Comparison of ENCODE assay signal across 14 mouse cellular contexts in the genomic region with DNA sequence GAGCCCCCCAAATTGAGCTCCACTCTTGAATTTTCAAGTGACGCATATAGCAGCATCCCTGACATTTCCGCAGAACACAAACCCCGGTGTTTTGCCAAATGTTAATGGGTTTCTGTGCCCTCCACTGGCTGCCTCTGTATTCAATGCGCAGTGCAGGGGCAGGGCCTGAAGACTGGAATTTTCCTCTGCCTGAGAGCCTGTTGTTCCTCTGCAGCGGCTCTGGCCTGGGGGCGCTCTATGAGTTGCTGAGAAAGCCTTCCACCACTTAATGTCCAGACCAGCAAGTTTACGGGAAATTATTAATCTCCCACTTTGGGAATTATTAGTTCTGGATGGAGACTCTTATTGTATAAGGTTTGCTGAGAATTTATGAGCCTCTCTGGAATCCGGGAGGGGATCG. TPM values are rescaled to one million over a fixed set of nuclear protein-coding genes. Genes with fewer than 3 reads are reported as not detected.
A peak's percentile ranks its signal among the peaks of the same experiment; 100 is the strongest.
DNase-seq lines count a peak whose midpoint lies in the region; ATAC-seq and TF ChIP-seq lines count a peak whose summit lies in the region.
"Had no signal": no experiment of that assay in that cellular context is flagged by ENCODE, and none has a peak within 500 bp of the region (broad histone marks: within the 10 kb centered on the region; RNA-seq: fewer than 3 reads in every experiment).

No protein-coding gene starts in this region.

- H3K4me2 ChIP-seq in liver, postnatal 0 days (ENCODE audit: low read depth, low read length): no peak overlapping the region
- no peak overlapping the region for H3K4me2 ChIP-seq in liver, embryonic 12.5 days
- H3K4me2 ChIP-seq in intestine, embryonic 14.5 days (ENCODE audit: low read length): no peak overlapping the region
- H3K4me2 ChIP-seq in neural tube, embryonic 15.5 days: no peak overlapping the region
- H3K4me2 ChIP-seq: hindbrain, embryonic 13.5 days; neural tube, embryonic 12.5 days had no signal

- DNase-seq in embryo, embryonic 10 days (ENCODE audit: low spot score): peak; percentile 26
- DNase-seq in embryo, embryonic 9.5 days (ENCODE audit: extremely low spot score): no peak
- no peak for DNase-seq in liver, postnatal 0 days
- DNase-seq in intestine, embryonic 14.5 days (ENCODE audit: low spot score): no peak
- DNase-seq in thymus, postnatal 10 days (ENCODE audit: low spot score in 2 of 2): no peak
- no peak for DNase-seq in cerebellum, adult 11 months
- DNase-seq: adrenal gland, postnatal 10 days; cerebellum, adult 8-10 months had no signal

- no peak for TF ChIP-seq EP300 in liver, postnatal 0 days (IDR thresholded peaks at IDR 0.05; ENCODE audit: low read depth)

- ATAC-seq in liver, postnatal 0 days: no peak
- ATAC-seq in liver, embryonic 12.5 days: no peak
- 0 out of 2 replicates have a peak, but pooled peaks have one; percentile 38 for ATAC-seq in intestine, embryonic 14.5 days (replicated peaks; ENCODE audit: low FRiP score, low TSS enrichment, low read depth)
- ATAC-seq in neural tube, embryonic 15.5 days (ENCODE audit: low FRiP score): 0 out of 2 replicates have a peak, but pooled peaks have one; percentile 40

- H3K27me3 ChIP-seq in liver, postnatal 0 days (ENCODE audit: insufficient read depth, low read length): no peaks in the 10 kb centered on the region
- H3K27me3 ChIP-seq in liver, embryonic 12.5 days (replicated peaks): peaks cover 10% of the 10 kb centered on the region; the same call in 1 of the 2 replicates
- no peaks in the 10 kb centered on the region for H3K27me3 ChIP-seq in intestine, embryonic 14.5 days (replicated peaks; ENCODE audit: control insufficient read depth, insufficient read depth, low read length)
- no peaks in the 10 kb centered on the region for H3K27me3 ChIP-seq in neural tube, embryonic 15.5 days (replicated peaks)
- H3K27me3 ChIP-seq: neural tube, embryonic 12.5 days had no signal

- no peaks in the 10 kb centered on the region for H3K4me1 ChIP-seq in liver, postnatal 0 days (ENCODE audit: insufficient read depth)
- H3K4me1 ChIP-seq in liver, embryonic 12.5 days: peaks cover 4% of the 10 kb centered on the region; the same call in 1 of the 2 replicates
- peaks cover 15% of the 10 kb centered on the region for H3K4me1 ChIP-seq in intestine, embryonic 14.5 days (replicated peaks; ENCODE audit: control insufficient read depth, insufficient read depth, low read length)
- peaks cover 10% of the 10 kb centered on the region for H3K4me1 ChIP-seq in neural tube, embryonic 15.5 days
- H3K4me1 ChIP-seq: neural tube, embryonic 12.5 days had no signal

- H3K4me3 ChIP-seq in liver, postnatal 0 days (ENCODE audit: low read depth, low read length): no peak overlapping the region
- H3K4me3 ChIP-seq in liver, embryonic 12.5 days: no peak overlapping the region
- no peak overlapping the region for H3K4me3 ChIP-seq in intestine, embryonic 14.5 days (ENCODE audit: low read depth, low read length)
- no peak overlapping the region for H3K4me3 ChIP-seq in neural tube, embryonic 15.5 days (replicated peaks)
- H3K4me3 ChIP-seq: hindbrain, embryonic 13.5 days; neural tube, embryonic 12.5 days had no signal

- 0 out of 2 replicates have a peak, but pooled peaks have one; percentile 7 for TF ChIP-seq CTCF in liver, postnatal 0 days (IDR thresholded peaks at IDR 0.05; ENCODE audit: low read depth)

- H3K27ac ChIP-seq in liver, postnatal 0 days (ENCODE audit: low read depth): no peak overlapping the region
- H3K27ac ChIP-seq in liver, embryonic 12.5 days: no peak overlapping the region
- peak overlapping the region; percentile 71 for H3K27ac ChIP-seq in intestine, embryonic 14.5 days (ENCODE audit: low read depth)
- no peak overlapping the region for H3K27ac ChIP-seq in neural tube, embryonic 15.5 days (replicated peaks)
- H3K27ac ChIP-seq: hindbrain, embryonic 13.5 days; neural tube, embryonic 12.5 days had no signal

- no peaks in the 10 kb centered on the region for H3K36me3 ChIP-seq in liver, postnatal 0 days (replicated peaks; ENCODE audit: insufficient read depth, low read length)
- no peaks in the 10 kb centered on the region for H3K36me3 ChIP-seq in liver, embryonic 12.5 days
- no peaks in the 10 kb centered on the region for H3K36me3 ChIP-seq in intestine, embryonic 14.5 days (ENCODE audit: control insufficient read depth, insufficient read depth, low read length)
- no peaks in the 10 kb centered on the region for H3K36me3 ChIP-seq in neural tube, embryonic 15.5 days
- H3K36me3 ChIP-seq: hindbrain, embryonic 13.5 days; neural tube, embryonic 12.5 days had no signal

- 71% methylated on average over 9 of the region's 9 CpGs for WGBS in liver, postnatal 0 days (ENCODE audit: insufficient replicate concordance)
- WGBS in liver, embryonic 12.5 days (ENCODE audit: insufficient replicate concordance): 65% methylated on average over 9 of the region's 9 CpGs
- WGBS in intestine, embryonic 14.5 days: 20% methylated on average over 9 of the region's 9 CpGs
- WGBS in neural tube, embryonic 15.5 days: 42% methylated on average over 9 of the region's 9 CpGs

- H3K9me3 ChIP-seq in liver, postnatal 0 days (ENCODE audit: low read length): no peaks in the 10 kb centered on the region
- no peaks in the 10 kb centered on the region for H3K9me3 ChIP-seq in liver, embryonic 12.5 days (replicated peaks)
- H3K9me3 ChIP-seq in intestine, embryonic 14.5 days (ENCODE audit: control insufficient read depth, low read length): no peaks in the 10 kb centered on the region
- no peaks in the 10 kb centered on the region for H3K9me3 ChIP-seq in neural tube, embryonic 15.5 days (replicated peaks)
- H3K9me3 ChIP-seq: hindbrain, embryonic 13.5 days; neural tube, embryonic 12.5 days had no signal

- H3K9ac ChIP-seq in liver, postnatal 0 days (replicated peaks): no peak overlapping the region
- no peak overlapping the region for H3K9ac ChIP-seq in liver, embryonic 12.5 days
- H3K9ac ChIP-seq in intestine, embryonic 14.5 days (ENCODE audit: low read length): no peak overlapping the region
- H3K9ac ChIP-seq in neural tube, embryonic 15.5 days (replicated peaks): no peak overlapping the region
- H3K9ac ChIP-seq: hindbrain, embryonic 13.5 days; neural tube, embryonic 12.5 days had no signal

RNA-seq across cellular contexts. Expression of a gene that starts 14.0 kb away (rescaled TPM):
- polyA plus RNA-seq in liver, postnatal 0 days (2015; fragmentation: Nextera tagmentation; extraction: Ambion mirVana): not detected in 2 replicates
- polyA plus RNA-seq in liver, embryonic 12.5 days (2016; fragmentation: Nextera tagmentation; extraction: Ambion mirVana): not detected in 2 replicates
- not detected in 2 replicates for polyA plus RNA-seq in intestine, embryonic 14.5 days (2014; fragmentation: Nextera tagmentation; extraction: Ambion mirVana)
- polyA plus RNA-seq in neural tube, embryonic 15.5 days (2015; fragmentation: Nextera tagmentation; extraction: Ambion mirVana): not detected in 2 replicates
- polyA plus RNA-seq: hindbrain, embryonic 13.5 days; neural tube, embryonic 12.5 days; small intestine, adult 2 months; urinary bladder, adult 2 months had no signal

RNA-seq across cellular contexts. Expression of a gene that starts 41.8 kb away (rescaled TPM):
- not detected in 2 replicates for polyA plus RNA-seq in liver, postnatal 0 days (2015; fragmentation: Nextera tagmentation; extraction: Ambion mirVana)
- not detected in 2 replicates for polyA plus RNA-seq in liver, embryonic 12.5 days (2016; fragmentation: Nextera tagmentation; extraction: Ambion mirVana)
- polyA plus RNA-seq in intestine, embryonic 14.5 days (2014; fragmentation: Nextera tagmentation; extraction: Ambion mirVana): not detected in 2 replicates
- polyA plus RNA-seq in neural tube, embryonic 15.5 days (2015; fragmentation: Nextera tagmentation; extraction: Ambion mirVana): not detected in 2 replicates
- polyA plus RNA-seq: hindbrain, embryonic 13.5 days; neural tube, embryonic 12.5 days; small intestine, adult 2 months; urinary bladder, adult 2 months had no signal

Comparison
In these comparisons a context has a peak if more than half of its experiments do, and no peak if none do; other contexts are left out.
1. ATAC-seq: peak in intestine, embryonic 14.5 days (single experiment) and neural tube, embryonic 15.5 days (single experiment); none in liver, postnatal 0 days (single experiment) and liver, embryonic 12.5 days (single experiment).